Mouse (Mus musculus) heart, adult 9 months (tissue): ENCODE results near the gene Klhl2.
A peak's percentile ranks its signal among the peaks of the same experiment; 100 is the strongest.

Source experiments
- DNase-seq, 2 experiments: peaks; one replicate each; pipeline ENCODE4 v3.0.0; 2022; ENCODE audit warnings: low spot score in 2 of 2

The Klhl2 gene

DNA sequence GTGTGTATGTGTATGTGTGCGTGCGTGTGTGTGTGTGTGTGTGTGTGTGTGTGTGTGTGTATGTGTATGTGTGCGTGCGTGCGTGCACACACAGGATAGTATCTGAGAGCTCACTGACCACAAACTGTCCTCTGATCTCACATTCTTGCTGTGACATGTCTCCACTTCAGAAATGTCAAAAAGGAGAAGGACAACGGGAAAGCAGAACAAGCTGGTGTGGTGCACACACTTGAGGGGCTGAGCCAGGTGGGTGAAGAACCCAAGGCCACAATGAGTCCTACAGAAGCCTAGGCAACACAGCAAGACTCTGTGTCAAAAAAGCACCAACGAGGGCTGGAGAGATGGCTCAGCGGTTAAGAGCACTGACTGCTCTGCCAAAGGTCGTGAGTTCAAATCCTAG is 81.2 kb downstream of the Klhl2 start:
- no peak for DNase-seq

DNA sequence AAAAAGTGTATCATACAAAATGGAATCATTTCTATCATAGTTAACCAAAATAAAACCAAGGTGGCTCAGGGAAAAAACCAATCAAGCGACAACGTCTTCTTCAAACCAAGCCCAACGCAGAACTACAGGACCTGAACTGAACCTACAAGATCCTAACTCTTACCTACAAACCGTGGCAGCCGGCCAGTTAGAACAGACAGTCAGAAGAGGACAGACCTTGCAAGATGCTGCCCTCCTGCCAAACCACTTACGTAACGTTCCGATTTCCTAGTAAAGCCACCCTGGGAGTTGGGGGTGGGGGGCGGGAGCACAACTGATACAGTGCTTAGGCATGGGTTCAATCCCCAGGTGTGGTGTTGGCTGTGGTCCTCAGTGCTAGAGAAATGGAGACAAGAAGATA is 82.8 kb downstream of the Klhl2 start:
- DNase-seq = no peak

DNA sequence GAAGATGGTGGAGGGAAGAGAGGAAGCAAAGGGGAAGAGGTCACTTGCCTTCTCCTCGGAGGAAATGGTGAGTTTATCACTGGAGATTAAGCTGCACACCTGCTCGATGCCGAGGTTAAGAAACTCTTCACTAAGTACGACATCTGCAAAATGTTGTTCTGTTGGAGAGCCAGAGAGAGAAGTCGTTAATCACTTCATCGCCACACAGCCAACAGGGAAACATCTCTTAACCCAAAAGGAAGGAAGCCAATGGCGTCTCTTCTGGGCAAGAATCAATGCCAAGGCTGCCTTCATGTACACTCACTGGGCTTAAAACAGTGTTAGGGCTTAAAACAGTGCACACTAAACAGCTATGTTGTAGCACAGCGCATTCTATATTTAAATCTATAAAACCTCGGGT is 85.7 kb downstream of the Klhl2 start:
- no peak for DNase-seq

DNA sequence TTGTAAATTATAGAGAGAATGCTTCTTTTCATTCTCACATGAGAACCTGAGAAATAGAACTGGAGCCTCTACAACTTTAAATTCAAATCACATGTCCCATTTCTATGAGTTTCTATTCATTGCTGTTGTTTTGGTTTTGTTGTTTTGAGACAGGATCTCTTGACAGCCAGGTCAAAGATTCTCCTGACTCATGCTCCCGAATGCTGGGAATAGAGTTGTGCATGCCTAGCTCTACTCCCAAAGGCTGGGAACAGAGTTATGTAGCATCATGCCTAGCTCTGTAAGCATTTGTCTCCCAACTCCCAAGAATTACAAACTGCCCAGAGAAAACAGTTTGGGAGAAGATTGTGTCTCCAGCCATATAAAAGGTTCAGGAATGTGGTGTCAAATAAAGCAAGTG is 87.1 kb downstream of the Klhl2 start:
- DNase-seq = no peak

DNA sequence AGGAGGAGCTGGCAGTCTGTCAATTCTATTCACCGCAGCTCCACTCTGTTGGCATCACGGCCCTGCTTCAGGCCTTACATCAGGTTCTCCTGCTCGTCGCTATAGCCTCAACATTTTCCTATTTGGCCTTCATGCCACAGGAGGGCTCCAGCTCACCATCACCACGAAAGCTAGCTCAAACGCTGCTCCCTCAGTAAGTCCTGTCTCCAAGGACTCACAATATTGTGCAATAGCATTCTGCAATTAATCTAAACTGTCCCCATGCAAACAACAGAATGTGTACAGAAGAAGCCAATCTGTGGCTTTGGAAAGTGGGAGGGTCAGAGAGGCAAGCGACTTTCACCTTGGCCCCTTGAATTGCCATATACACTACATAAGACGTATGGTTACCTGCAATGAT is 88.4 kb downstream of the Klhl2 start:
- DNase-seq = no peak

DNA sequence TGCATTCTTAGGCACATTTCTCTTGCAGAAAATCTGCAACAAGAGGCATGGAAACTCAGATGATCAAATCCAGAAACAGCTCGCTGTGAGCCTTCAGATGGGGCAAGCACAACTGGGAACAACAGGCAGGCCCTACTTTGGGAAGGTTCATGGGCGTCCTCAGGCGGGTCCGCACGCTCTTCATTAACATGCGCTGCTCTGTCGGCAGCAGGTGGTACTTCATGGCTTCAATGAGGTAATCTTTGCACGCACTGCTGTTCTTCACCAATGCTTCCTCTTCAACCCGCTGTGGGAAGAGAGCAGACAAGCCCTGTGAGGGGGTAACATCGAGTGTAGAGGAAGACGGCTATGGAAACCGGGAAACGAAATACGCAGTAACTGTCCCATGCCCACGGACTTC is 91.9 kb downstream of the Klhl2 start:
- DNase-seq = no peak

DNA sequence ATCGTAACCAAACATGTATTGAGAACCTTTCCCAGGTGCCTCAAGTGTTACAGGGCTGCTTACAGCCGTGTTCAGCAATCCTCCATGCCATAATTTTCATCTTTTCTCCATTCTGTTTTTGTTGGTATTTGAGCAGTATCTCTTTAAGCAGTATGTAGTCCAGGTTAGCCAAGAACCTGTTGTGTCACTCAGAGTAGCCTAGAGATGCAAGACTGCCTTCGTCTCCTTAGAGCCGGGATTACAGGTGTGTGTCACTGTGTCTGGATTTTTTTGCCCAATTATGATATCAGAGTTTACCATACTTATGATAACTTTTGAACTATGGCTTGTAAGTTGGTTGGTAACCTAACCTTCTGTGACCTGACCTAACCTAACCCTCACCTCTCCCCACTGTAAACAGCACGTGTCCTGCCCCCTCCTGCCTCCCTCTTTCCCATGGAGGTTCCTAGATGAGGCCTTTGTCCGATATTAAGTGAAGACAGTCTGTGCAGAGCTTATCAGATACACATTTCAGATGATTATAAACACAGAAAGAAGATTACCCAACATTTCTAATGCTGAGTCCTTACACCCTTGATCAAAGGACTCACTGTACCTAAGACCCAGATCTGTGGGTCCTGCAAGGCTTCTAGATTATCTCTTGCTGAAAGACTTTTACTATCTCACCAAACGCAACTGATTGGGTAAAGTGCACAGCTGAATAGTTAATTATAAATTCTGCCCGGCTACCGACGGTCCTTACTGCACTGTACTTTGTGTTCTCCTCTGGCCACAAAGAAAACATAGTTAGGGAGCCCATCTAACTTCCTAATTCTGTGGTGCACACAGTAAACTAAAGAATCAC is 103.4 kb downstream of the Klhl2 start:
- DNase-seq = no peak

DNA sequence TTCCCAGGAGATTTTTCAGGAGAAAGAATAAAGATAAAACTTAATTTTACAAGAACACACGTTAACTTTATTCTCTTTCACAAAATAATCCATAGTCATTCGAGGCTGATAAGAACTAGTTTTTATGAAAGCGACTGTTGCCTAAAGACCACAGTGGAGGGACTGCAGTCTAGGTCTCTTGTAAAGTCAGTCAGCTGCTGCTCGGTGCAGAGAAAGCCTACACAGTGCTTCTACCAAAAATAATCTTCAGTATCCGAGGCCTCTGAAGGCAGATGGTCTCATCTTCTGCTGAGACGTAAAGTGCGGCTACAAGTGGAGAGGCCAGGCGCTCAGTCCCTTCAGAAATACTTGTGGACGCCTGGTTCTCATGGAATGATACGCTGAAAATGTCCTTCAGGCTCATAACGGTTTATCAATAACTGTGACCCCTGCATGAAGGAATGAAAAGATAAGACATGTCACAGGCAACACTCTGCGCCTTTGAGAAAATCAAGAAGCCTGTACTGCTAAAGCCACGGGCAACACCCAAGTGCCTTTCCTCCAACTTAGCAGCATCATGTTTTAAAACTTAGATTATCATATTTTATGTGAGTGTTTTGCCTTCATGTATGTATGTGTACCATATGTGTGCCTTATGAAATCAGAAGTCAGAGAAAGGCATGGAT is 109.1 kb downstream of the Klhl2 start:
- no peak for DNase-seq

DNA sequence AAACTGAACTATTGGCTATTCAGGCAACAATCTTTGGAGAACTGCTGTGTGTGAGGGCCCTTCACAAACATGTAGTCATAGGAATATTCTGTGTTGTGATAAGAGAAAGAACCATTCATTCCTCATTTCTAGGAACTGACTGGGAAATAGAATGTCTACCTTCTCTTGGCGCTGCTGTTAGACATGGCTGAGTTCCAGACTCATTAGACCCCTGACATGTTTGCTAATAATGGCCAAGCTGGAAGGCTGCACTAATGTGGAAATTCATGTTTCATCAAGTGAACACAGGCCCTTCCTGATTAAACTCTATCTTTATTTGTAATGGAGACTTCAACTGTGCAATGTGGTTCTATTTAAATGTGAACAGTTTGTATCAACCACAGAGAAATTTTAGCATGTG is 110.9 kb downstream of the Klhl2 start:
- DNase-seq = no peak

DNA sequence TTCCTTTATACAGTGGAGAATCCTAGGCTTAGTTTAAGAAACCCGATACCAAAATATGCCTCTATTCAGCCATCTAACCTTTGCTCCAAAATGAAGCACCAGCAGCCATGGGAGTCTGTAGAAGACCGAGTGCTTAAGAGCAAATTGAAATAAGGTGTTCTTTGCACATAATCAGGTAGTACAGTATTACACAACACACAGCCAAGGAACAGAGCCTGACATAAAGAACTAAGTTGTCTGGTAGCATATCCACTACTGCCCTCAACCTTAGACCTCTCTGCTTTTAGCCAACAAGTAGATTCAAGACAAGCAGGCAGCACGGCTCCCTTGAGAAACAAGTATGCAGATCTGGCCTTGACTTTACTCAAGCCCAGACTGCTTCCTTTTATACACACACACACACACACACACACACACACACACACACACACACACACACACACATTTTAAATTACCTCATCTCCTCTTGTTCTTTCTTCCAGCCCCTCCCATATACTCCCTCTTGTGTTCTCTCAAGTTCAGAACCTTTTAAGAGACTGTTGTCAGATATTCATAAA is 113.0 kb downstream of the Klhl2 start:
- DNase-seq = no peak

DNA sequence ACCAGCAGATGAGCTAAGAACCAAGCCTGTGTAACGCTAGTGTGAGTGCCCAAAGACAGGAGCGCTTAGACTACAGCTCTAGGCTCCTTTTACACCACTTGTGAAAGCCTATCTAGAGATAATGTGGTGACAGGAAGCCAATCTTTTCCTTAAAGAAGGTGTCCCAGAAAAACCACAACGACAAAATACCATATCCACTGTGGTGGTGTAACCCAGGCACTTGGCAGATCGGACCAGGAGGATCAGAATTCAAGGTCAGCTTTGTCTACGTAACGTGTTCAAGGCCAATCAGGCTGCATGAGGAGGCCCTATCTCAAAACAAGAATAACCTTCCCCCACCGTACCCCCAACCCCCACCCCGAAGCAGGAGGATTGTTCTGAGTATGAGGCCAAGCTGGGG is 114.7 kb downstream of the Klhl2 start:
- DNase-seq = no peak

DNA sequence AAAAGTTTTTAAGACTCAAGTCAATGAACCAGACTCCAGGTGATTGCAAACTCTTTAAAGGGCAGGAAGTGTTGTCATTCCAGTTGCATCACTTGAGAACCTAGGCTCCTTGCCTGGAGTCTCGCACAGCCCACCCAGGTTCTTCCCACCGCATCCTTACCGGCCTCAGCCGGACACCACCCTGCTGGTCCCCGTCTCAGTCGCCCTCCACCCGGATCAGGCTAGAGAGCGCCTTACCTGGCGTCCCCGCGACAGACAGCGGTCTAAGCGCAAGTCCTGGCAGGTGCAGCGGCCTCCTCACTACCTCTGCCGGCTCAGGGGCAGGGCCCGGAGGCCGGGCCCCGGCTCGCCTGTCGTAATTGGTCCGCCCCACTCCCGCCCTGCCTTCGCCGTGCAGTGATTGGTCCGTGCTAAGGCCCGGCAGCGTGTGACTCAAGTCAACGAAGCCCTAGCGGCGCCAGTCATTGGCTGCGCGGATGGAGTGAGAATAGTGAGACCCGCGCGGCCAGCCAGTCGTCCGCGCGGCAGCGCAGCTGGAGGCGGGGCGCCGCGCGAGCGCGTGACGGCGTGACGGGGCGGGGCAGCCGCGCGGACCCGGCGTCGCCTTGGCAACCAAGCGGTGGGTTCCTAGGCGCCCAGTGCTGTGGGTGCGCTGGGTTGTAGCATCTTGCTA is 116.4 kb downstream of the Klhl2 start, which contains the start of gene Msmo1:
Gene Msmo1, minus strand, starts transcription at position 522 of the 673 bp plus-strand sequence.
- peak; percentile 97 to 98 for DNase-seq

DNA sequence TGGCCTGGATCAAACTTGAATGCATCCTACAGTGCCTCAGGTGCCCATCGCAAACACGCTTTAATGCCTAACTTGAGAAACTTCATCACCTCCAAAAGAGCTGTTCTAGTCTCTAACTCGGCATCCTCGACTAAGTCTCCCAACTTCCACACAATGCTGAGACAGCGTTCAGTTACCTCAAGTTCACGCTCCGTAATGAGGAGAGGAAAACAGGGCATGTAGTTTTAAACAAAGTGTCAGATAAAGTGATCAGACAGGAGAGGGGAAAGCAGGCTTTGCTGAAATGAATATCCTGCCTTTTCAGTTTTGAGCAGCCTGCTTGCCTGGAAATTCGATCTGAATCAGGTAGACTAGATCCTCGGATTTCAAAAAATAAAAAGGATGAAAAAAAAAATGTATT is 117.2 kb downstream of the Klhl2 start:
- DNase-seq = no peak

DNA sequence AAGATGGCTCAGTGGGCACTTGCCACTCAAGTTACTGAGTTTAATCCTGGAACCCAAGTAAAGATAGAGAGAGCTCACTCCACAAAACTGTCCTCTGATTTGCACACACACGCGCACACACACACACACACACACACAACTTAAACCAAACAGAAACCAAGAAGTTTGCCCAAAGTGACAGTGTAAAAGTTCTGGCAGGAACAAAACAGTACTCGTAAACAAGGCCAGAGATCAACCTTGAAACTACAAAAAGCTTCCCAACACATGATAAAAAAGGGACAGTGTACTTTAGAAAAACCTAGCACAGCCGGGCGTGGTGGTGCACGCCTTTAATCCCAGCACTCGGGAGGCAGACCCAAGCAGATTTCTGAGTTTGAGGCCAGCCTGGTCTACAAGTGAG is 121.7 kb downstream of the Klhl2 start:
- DNase-seq = no peak

DNA sequence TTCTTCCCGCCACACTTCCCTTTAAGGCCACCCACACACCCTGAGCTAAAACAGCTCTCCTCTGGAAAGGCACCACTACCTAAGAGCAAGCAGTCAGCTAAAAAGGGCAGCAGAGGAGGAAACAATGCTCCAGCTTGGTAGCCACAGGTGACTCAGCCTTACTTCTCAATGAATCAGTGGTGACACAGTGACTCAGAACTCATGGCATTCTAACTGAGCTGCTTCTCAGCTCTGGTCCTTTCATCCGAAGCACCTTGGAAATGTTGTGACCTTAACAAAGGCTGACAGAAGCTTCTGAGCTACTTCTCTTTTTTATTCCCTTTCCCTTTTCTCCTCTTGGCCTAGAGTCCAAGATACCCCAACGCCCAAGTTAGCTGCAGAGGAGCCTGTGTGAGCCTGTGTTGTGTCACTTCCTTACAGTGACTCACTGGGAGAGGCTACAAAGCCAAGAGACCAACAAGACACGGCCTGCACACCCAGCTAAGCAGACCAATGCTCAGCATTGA is 123.6 kb downstream of the Klhl2 start:
- peak; percentile 2 to 13 for DNase-seq

DNA sequence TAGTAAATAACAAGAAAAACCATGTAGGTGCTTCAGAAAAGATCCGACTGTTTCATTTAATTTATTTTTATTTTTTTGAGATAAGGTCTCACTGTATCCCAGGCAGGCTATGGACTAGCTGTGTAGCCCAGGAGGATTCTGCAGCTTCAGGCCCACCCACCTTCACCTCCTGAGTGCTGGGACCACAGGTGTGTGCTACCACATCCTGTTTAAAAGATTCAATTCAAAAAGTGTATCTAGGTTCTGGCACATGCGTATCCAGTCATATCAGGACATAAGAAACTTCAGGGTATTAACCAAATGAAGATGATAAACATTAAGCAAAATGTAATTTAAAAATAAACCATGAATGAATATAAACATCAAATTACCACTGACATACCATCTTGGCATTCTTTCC is 126.6 kb downstream of the Klhl2 start:
- no peak for DNase-seq

DNA sequence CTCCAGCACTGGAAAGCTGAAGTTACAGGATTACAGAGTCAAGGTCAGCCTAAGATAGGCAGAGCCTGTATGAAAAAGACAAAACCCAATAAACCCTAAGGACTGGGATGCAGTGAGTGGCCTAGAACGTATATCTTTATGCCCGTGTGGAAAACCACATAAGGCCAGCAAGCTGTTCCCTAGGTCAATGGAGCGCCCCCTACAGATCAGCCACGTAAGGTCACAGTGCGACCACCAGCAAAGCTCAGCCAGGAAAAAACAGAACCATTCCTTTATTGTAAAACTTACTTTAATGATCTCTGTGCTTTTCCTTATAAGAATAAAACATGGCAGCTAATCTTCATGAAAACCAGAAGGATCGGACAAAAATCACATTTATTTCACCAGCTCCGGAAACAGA is 131.9 kb downstream of the Klhl2 start:
- no peak for DNase-seq

DNA sequence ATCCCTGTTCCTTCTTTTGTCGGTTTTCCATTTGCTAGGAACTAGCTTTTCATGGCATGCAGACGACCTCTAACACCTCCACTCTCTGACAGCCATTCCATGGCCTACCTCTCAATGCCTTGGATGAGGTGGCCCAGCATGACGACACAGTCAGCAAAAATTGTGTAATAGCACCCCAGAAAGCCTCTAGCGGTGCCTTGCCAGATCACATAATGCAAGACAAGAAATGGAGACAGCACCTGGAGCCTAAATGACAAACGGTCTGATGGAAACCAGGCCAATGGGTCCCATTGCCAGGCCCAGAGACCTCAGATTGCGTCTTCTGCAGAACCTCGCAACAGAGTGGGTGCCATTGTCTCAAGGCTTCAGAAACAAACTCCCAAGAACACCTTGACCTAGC is 137.3 kb downstream of the Klhl2 start:
- no peak for DNase-seq

DNA sequence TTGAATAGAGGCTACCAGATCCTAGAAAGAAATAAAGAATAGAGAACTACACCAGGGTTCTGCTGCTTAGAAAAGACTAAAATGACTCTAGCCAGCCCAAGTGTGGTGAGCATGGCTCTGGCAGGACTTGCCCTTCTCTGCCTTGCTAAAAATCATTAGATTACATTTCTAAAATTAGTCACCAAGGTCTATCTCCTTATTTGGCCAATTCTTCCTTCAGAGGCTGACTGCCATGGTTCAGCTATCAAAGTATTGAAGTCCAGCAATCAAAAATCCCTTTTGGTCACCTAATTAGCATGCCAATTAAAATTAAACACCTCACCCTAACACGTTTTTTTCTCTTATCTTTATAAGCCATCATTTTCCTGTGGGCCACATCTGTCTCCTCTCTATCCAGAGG is 138.3 kb downstream of the Klhl2 start:
- no peak for DNase-seq

DNA sequence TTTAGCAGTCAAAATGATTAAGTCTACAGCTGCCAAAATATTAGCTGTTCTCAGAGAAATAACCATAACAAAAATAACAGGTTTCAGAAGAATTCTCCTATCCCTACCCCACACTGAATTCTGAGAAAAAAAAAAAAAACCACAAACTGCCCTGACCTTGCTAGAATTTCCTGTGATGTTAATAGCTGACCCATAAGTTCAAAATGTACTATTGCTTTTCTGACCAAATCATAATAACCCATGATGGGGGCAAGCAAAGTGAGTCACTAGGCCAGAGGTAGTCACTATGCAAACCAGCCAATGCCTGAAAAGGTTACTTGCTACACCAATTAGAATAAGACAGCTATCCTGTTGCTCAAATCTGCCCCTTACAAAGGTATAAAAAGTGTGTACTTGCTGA is 142.3 kb downstream of the Klhl2 start:
- DNase-seq = no peak

DNA sequence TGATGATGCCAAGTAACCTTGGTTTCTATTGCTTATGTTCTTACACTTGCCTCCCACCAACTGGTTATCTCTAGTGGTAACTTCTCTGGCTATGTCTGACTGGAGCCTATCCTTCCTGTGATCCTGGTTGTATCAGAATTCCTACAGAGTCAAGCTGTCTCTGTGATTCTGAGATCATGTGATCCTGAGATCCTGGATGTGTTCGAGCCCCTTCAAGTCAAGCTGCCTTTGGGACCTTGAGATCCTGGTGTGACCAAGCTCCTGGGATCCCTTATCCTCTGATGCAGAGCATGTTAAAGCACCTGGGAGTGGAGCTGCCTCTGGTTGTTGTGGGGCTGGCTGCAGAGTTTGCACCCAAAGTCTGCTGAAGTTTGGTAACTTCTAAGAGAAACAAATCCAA is 146.6 kb downstream of the Klhl2 start:
- no peak for DNase-seq

DNA sequence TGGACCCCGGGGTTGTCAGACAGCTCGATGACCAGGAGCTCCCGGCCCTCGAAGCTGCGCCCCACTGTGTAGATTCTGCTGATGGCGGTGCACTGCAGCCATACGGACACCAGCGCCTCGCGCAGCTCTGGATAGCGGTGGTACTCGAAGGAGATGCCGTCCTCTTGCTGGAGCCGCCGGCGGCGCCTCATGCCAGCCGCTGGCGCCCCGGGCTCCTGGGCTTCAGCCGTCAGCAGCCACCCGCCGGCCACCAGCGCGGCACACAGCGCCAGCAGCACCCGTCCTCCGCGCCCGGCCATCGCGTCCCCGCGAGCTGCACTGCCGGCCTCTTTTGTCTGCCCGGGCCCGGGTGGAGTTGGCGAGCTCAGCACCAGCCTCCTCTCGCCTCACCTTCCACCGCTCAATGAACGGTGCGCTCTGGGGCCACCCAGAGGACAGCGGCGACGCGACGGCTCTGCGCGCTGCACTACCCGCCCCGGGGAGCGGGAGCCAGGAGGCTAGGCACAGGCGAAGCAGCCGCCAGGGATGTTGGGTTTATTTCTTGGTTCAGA is 157.1 kb downstream of the Klhl2 start, which contains the start of gene Cpe:
Gene Cpe, minus strand, starts transcription at position 404 of the 551 bp plus-strand sequence.
- peak; percentile 70 to 80 for DNase-seq
